Mouse (Mus musculus) heart, postnatal 0 days (tissue): ENCODE measurements at regions not wholly inside any gene's neighbourhood (a gene's known extent, or its start where the extent isn't known, plus 50 kb on each side); places are given as distances from the start of the nearest gene placed in this dataset.

Source experiments
- ATAC-seq: fragments of 200-750 bp; cut with Nextera tagmentation; 2 replicates; pipeline ENCODE4 v1.8.0; 2017; ENCODE audit warnings: low read depth, moderate number of reproducible peaks, moderate library complexity; ENCODE audit not compliant: insufficient read depth
- DNase-seq: peaks from one replicate; pipeline ENCODE4 v3.0.0-alpha.2; 2016; ENCODE audit warnings: low spot score
- H3K27ac ChIP-seq: fragments of 300-500 bp; sonication (generic); 2 replicates; pipeline ENCODE4 v1.5.1; 2014; ENCODE audit warnings: low read depth, mild to moderate bottlenecking
- H3K27me3 ChIP-seq: fragments of 300-500 bp; sonication (generic); 2 replicates; pipeline ENCODE4 v1.6.1; 2014; ENCODE audit warnings: low read length, mixed read lengths; ENCODE audit not compliant: control insufficient read depth, insufficient read depth
- H3K36me3 ChIP-seq: fragments of 300-500 bp; sonication (generic); replicated peaks from 2 replicates; pipeline ENCODE4 v1.6.1; 2014; ENCODE audit warnings: low read length, mixed read lengths; ENCODE audit not compliant: control insufficient read depth, insufficient read depth
- H3K4me1 ChIP-seq: fragments of 300-500 bp; sonication (generic); 2 replicates; pipeline ENCODE4 v1.6.1; 2014; ENCODE audit warnings: antibody characterized with exemption; ENCODE audit not compliant: control insufficient read depth, insufficient read depth
- H3K4me2 ChIP-seq: fragments of 300-500 bp; sonication (generic); 2 replicates; pipeline ENCODE4 v1.6.1; 2014; ENCODE audit warnings: low read depth, mild to moderate bottlenecking, low read length, moderate library complexity
- H3K4me3 ChIP-seq: fragments of 300-500 bp; sonication (generic); 2 replicates; pipeline ENCODE4 v1.5.1; 2014; ENCODE audit warnings: low read depth, low read length
- H3K9ac ChIP-seq: fragments of 300-500 bp; sonication (generic); replicated peaks from 2 replicates; pipeline ENCODE4 v1.6.1; 2014; ENCODE audit warnings: low read depth, low read length, mixed read lengths
- H3K9me3 ChIP-seq: fragments of 300-500 bp; sonication (generic); replicated peaks from 2 replicates; pipeline ENCODE4 v1.6.1; 2016; ENCODE audit warnings: low read length; ENCODE audit not compliant: control insufficient read depth
- CTCF ChIP-seq: IDR thresholded peaks from 2 replicates; pipeline ENCODE4 v1.5.1; 2016; ENCODE audit warnings: antibody characterized with exemption, control low read depth, low read depth
- EP300 ChIP-seq: IDR thresholded peaks from 2 replicates; pipeline ENCODE4 v1.6.1; 2016; ENCODE audit warnings: antibody characterized with exemption, low read depth
- WGBS: fragments of 180-500 bp; shearing (Covaris S2); extraction: QIAGEN DNeasy Blood & Tissue Kit; methylation state at CpG from one replicate; pipeline ENCODE4 v1.1.7; 2014; 5-methylcytosine and 5-hydroxymethylcytosine counted together

DNA sequence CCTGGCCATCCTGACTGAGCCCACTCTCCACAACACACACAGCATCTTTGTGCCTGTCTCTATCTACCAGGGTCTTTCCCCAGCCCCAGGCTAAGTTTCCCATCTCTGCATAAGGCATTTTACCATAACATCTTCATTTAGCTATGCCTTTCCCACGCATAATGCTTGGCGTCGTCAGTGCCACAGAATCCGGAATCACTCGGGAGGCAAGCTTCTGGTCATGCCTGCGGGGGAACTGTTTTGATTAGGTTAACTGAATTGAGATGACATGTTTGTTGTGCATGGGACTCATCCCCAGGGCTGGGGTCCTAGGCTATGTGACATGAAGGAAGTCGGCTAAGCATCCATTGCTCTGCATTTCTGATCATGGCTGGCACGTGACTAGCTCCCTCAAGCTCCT, 97.6 kb upstream of the Npas2 start:
- Histone ChIP-seq H3K9ac (no peak overlapping the region), H3K4me3 (no peak overlapping the region), H3K9me3 (no peaks in the 10 kb centered on the region), H3K27me3 (no peaks in the 10 kb centered on the region), H3K4me1 (peaks cover 8% of the 10 kb centered on the region; the same call in 1 of the 2 replicates), H3K4me2 (no peak overlapping the region), H3K27ac (no peak overlapping the region), H3K36me3 (no peaks in the 10 kb centered on the region)
- 93% methylated on average over 8 of the region's 8 CpGs for WGBS
- ATAC-seq (no peak), DNase-seq (no peak)
- TF ChIP-seq CTCF: no peak
- TF ChIP-seq EP300: no peak

DNA sequence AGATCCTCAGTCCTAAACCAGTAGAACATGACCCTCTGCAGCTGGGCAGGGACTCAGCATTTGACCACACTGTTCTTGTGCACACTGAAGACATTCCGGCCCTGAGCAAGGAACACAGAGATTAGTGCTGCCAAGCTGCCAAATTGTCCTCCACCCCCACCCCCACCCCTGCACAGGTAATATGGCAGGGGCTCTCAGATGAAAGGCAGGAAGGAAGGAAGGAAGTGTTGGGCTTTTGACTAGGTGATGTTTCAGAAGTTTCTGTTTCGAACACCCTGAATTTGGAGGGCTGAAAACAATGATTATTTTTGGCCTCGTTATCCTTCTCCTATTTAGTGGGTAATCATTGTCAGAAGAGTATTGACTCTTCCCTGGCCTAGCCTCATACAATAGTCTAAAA, 96.8 kb upstream of the Npas2 start:
- H3K27me3 ChIP-seq: no peaks in the 10 kb centered on the region
- H3K9me3 ChIP-seq: no peaks in the 10 kb centered on the region
- H3K27ac ChIP-seq: no peak overlapping the region
- ATAC-seq (no peak), DNase-seq (no peak)
- peaks cover 8% of the 10 kb centered on the region; the same call in 1 of the 2 replicates for H3K4me1 ChIP-seq
- TF ChIP-seq EP300: no peak
- H3K4me3 ChIP-seq: no peak overlapping the region
- H3K4me2 ChIP-seq: no peak overlapping the region
- H3K9ac ChIP-seq: no peak overlapping the region
- 57% methylated on average over 3 of the region's 3 CpGs for WGBS
- no peaks in the 10 kb centered on the region for H3K36me3 ChIP-seq

- no peak overlapping the region for H3K9ac ChIP-seq
- no peak for ATAC-seq
- 75% methylated on average over 10 of the region's 10 CpGs for WGBS
Observed at GRCm38 (mm10) chr1:39097499-39097898, 96.0 kb upstream of the Npas2 start.

GRCm38 (mm10) chr1:39098154-39098553, 95.4 kb upstream of the Npas2 start:
- ATAC-seq (no peak), DNase-seq (no peak)
- H3K27me3 ChIP-seq: no peaks in the 10 kb centered on the region
- no peak overlapping the region for H3K4me3 ChIP-seq
- H3K36me3 ChIP-seq: no peaks in the 10 kb centered on the region
- no peak overlapping the region for H3K27ac ChIP-seq
- H3K9ac ChIP-seq: no peak overlapping the region
- no peaks in the 10 kb centered on the region for H3K9me3 ChIP-seq
- H3K4me2 ChIP-seq: no peak overlapping the region
- TF ChIP-seq EP300 (no peak), CTCF (no peak)
- H3K4me1 ChIP-seq: peaks cover 8% of the 10 kb centered on the region; the same call in 1 of the 2 replicates
- 88% methylated on average over 5 of the region's 5 CpGs for WGBS

More at GRCm38 (mm10) chr1:39097499-39097898, 96.0 kb upstream of the Npas2 start:
- H3K4me3 ChIP-seq: no peak overlapping the region
- peaks cover 8% of the 10 kb centered on the region; the same call in 1 of the 2 replicates for H3K4me1 ChIP-seq
- no peak for DNase-seq
- no peak overlapping the region for H3K27ac ChIP-seq
- H3K36me3 ChIP-seq: no peaks in the 10 kb centered on the region
- H3K27me3 ChIP-seq: no peaks in the 10 kb centered on the region
- no peaks in the 10 kb centered on the region for H3K9me3 ChIP-seq
- H3K4me2 ChIP-seq: no peak overlapping the region
- no peak for TF ChIP-seq EP300
- no peak for TF ChIP-seq CTCF

DNA sequence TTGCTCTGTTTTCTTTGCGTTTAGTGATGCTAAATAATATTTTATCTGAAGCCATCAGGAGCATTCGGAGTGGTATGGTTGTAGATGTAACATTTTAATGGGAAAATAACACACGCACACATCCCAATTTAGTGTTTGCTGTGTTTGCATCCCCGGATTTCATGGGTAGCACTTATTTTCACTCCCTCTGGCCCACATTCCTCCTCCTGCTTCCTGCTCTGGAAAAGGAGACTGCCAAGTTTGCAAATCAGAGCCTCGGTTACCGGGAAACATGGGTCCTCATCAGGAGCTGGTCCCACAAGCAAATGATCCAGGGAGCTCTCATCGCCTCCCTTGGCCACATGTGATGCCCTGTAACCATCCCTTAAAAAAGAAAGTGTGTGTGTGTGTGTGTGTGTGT, 94.3 kb upstream of the Npas2 start:
- DNase-seq (no peak), ATAC-seq (no peak)
- no peak overlapping the region for H3K4me2 ChIP-seq
- H3K4me1 ChIP-seq: peaks cover 8% of the 10 kb centered on the region; the same call in 1 of the 2 replicates
- H3K27ac ChIP-seq: no peak overlapping the region
- H3K36me3 ChIP-seq: no peaks in the 10 kb centered on the region
- TF ChIP-seq CTCF (no peak), EP300 (no peak)
- H3K4me3 ChIP-seq: no peak overlapping the region
- no peak overlapping the region for H3K9ac ChIP-seq
- no peaks in the 10 kb centered on the region for H3K27me3 ChIP-seq
- H3K9me3 ChIP-seq: no peaks in the 10 kb centered on the region
- 72% methylated on average over 7 of the region's 7 CpGs for WGBS

DNA sequence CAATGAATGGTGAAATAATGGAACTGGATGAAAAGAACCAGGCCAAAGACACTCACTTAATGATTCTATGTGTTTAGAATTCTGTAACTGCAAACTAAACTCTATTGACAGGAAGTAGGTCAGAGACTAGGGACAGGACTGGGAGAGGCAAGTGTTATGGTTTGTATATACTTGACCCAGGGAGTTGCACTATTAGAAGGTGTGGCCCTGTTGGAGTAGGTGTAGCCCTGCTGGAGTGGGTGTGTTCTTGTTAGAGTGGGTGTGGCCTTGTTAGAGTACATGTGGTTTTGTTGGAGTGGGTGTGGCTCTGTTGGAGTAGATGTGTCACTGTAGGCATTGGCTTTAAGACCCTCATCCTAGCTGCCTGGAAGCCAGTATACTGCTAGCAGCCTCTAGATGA, 93.0 kb upstream of the Npas2 start:
- no peak for ATAC-seq
- DNase-seq: no peak

More for the DNA sequence above, 93.0 kb upstream of the Npas2 start:
- no peaks in the 10 kb centered on the region for H3K27me3 ChIP-seq
- peaks cover 17% of the 10 kb centered on the region for H3K4me1 ChIP-seq
- no peak overlapping the region for H3K27ac ChIP-seq
- no peak overlapping the region for H3K4me3 ChIP-seq
- H3K4me2 ChIP-seq: no peak overlapping the region
- no peaks in the 10 kb centered on the region for H3K36me3 ChIP-seq
- H3K9me3 ChIP-seq: no peaks in the 10 kb centered on the region
- TF ChIP-seq CTCF (no peak), EP300 (no peak)
- H3K9ac ChIP-seq: no peak overlapping the region
